Mouse (Mus musculus) testis, adult 2 months (tissue): ENCODE data around the gene Hmga2. TPM values are rescaled to one million over a fixed set of nuclear protein-coding genes. Genes with fewer than 3 reads are reported as not detected.

ENCODE experiments used
- H3K27ac ChIP-seq: fragments of 200-500 bp; 2 replicates; pipeline ENCODE4 v1.5.1; 2012; ENCODE audit warnings: low read depth, low read length; ENCODE audit not compliant: control insufficient read depth, insufficient read depth
- H3K27me3 ChIP-seq: fragments of 200-500 bp; 2 replicates; pipeline ENCODE4 v1.6.1; 2012; ENCODE audit warnings: mild to moderate bottlenecking, low read length, moderate library complexity; ENCODE audit not compliant: control insufficient read depth, insufficient read depth
- H3K36me3 ChIP-seq: fragments of 200-500 bp; 2 replicates; pipeline ENCODE4 v1.6.1; 2012; ENCODE audit warnings: mild to moderate bottlenecking, low read length; ENCODE audit not compliant: control insufficient read depth, insufficient read depth
- H3K4me1 ChIP-seq: fragments of 200-500 bp; 2 replicates; pipeline ENCODE4 v1.6.1; 2012; ENCODE audit warnings: low read length; ENCODE audit not compliant: control insufficient read depth, insufficient read depth
- H3K4me3 ChIP-seq: fragments of 200-500 bp; 2 replicates; pipeline ENCODE4 v1.5.1; 2012; ENCODE audit warnings: low read depth, mild to moderate bottlenecking, low read length, moderate library complexity, mixed read lengths; ENCODE audit not compliant: control insufficient read depth
- CTCF ChIP-seq: fragments of 200-500 bp; IDR thresholded peaks from 2 replicates; pipeline ENCODE4 v1.5.1; 2012; ENCODE audit warnings: low read depth, mild to moderate bottlenecking, inconsistent platforms, low read length, moderate library complexity; ENCODE audit not compliant: control insufficient read depth, insufficient read depth, insufficient replicate concordance
- POLR2A ChIP-seq: fragments of 200-500 bp; IDR thresholded peaks from 2 replicates; pipeline ENCODE4 v1.6.1; 2012; ENCODE audit warnings: low read depth, mild to moderate bottlenecking, inconsistent platforms, low read length, moderate library complexity; ENCODE audit not compliant: control insufficient read depth
- polyA plus RNA-seq: library from polyadenylated mRNA; depleted of rRNA; stranded (reverse); fragments of >200 nt; gene quantifications from 2 replicates; pipeline ENCODE4 v1.2.3, GENCODE M21; 2012

The Hmga2 gene
- polyA plus RNA-seq, 1 experiment: 0.42 TPM

- no peak overlapping the region for H3K4me3 ChIP-seq
- TF ChIP-seq CTCF (no peak), POLR2A (no peak)
- no peaks in the 10 kb centered on the region for H3K4me1 ChIP-seq
Measured at GRCm38 (mm10) chr10:120417488-120418118, 58.7 kb downstream of the Hmga2 start.

GRCm38 (mm10) chr10:120417116-120417487, 59.2 kb downstream of the Hmga2 start:
- no peak overlapping the region for H3K4me3 ChIP-seq
- H3K27me3 ChIP-seq: no peaks in the 10 kb centered on the region
- no peaks in the 10 kb centered on the region for H3K4me1 ChIP-seq
- no peaks in the 10 kb centered on the region for H3K36me3 ChIP-seq
- TF ChIP-seq POLR2A: no peak
- H3K27ac ChIP-seq: no peak overlapping the region

More at GRCm38 (mm10) chr10:120417488-120418118, 58.7 kb downstream of the Hmga2 start:
- H3K27ac ChIP-seq: no peak overlapping the region
- H3K27me3 ChIP-seq: no peaks in the 10 kb centered on the region
- no peaks in the 10 kb centered on the region for H3K36me3 ChIP-seq

GRCm38 (mm10) chr10:120416628-120417027, 59.6 kb downstream of the Hmga2 start:
- Histone ChIP-seq H3K27me3 (no peaks in the 10 kb centered on the region), H3K4me3 (no peak overlapping the region), H3K4me1 (no peaks in the 10 kb centered on the region), H3K36me3 (no peaks in the 10 kb centered on the region), H3K27ac (no peak overlapping the region)
- TF ChIP-seq POLR2A (no peak), CTCF (no peak)

GRCm38 (mm10) chr10:120412215-120412614, 64.1 kb downstream of the Hmga2 start:
- no peaks in the 10 kb centered on the region for H3K36me3 ChIP-seq
- no peaks in the 10 kb centered on the region for H3K27me3 ChIP-seq
- no peaks in the 10 kb centered on the region for H3K4me1 ChIP-seq
- TF ChIP-seq POLR2A (no peak), CTCF (no peak)
- no peak overlapping the region for H3K27ac ChIP-seq
- H3K4me3 ChIP-seq: no peak overlapping the region

- Histone ChIP-seq H3K4me3 (no peak overlapping the region), H3K4me1 (no peaks in the 10 kb centered on the region), H3K36me3 (no peaks in the 10 kb centered on the region), H3K27ac (no peak overlapping the region), H3K27me3 (no peaks in the 10 kb centered on the region)
- TF ChIP-seq CTCF (no peak), POLR2A (no peak)
Measured at GRCm38 (mm10) chr10:120410958-120411357, 65.3 kb downstream of the Hmga2 start.

GRCm38 (mm10) chr10:120409131-120409530, 67.1 kb downstream of the Hmga2 start:
- Histone ChIP-seq H3K27ac (no peak overlapping the region), H3K4me1 (no peaks in the 10 kb centered on the region)

GRCm38 (mm10) chr10:120407230-120407629, 69.0 kb downstream of the Hmga2 start:
- H3K27me3 ChIP-seq: no peaks in the 10 kb centered on the region
- no peak overlapping the region for H3K4me3 ChIP-seq
- TF ChIP-seq POLR2A (no peak), CTCF (no peak)
- no peak overlapping the region for H3K27ac ChIP-seq
- no peaks in the 10 kb centered on the region for H3K4me1 ChIP-seq
- H3K36me3 ChIP-seq: no peaks in the 10 kb centered on the region

More at GRCm38 (mm10) chr10:120409131-120409530, 67.1 kb downstream of the Hmga2 start:
- no peak for TF ChIP-seq CTCF
- no peak for TF ChIP-seq POLR2A
- H3K36me3 ChIP-seq: no peaks in the 10 kb centered on the region
- no peaks in the 10 kb centered on the region for H3K27me3 ChIP-seq
- no peak overlapping the region for H3K4me3 ChIP-seq

GRCm38 (mm10) chr10:120406038-120406437, 70.2 kb downstream of the Hmga2 start:
- H3K4me1 ChIP-seq: no peaks in the 10 kb centered on the region

More at GRCm38 (mm10) chr10:120406038-120406437, 70.2 kb downstream of the Hmga2 start:
- no peak overlapping the region for H3K4me3 ChIP-seq
- no peaks in the 10 kb centered on the region for H3K27me3 ChIP-seq
- TF ChIP-seq POLR2A (no peak), CTCF (no peak)
- no peaks in the 10 kb centered on the region for H3K36me3 ChIP-seq
- H3K27ac ChIP-seq: no peak overlapping the region
